Mouse (Mus musculus): ENCODE measurements around the gene Esp22. TPM values are rescaled to one million over a fixed set of nuclear protein-coding genes. Genes with fewer than 3 reads are reported as not detected.
"Not testable (repeated sequence)": the region's sequence is repeated elsewhere in the genome, so short reads cannot be mapped to it uniquely, and the experiment has no call there.

Esp22 gene
- total RNA-seq (2021) (not detected), polyA plus RNA-seq (2012; rRNA removed) (not detected in 2 replicates)
- long read RNA-seq: 0 reads

DNA sequence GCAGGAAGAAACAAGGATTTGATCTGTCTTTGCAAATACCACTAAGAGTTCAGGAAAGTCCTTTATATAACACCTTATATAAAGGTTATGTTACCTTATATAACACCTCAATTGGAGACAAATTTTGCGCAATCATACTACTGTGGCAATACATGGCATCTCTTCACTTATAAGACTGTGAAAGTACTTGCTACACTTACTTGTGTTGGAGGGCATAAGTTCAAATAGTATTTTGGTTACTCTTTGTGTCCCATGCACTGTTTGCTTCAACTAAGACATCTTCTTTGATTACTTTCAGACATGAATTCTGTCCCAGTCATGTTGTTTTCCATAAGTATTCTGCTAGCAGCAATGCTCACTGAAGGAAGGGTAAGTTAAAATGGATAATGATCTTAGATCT is at the start of gene Esp22:
Gene Esp22 (plus strand): TSS at position 301 of the 400 bp plus-strand sequence.
- no peak for DNase-seq

DNA sequence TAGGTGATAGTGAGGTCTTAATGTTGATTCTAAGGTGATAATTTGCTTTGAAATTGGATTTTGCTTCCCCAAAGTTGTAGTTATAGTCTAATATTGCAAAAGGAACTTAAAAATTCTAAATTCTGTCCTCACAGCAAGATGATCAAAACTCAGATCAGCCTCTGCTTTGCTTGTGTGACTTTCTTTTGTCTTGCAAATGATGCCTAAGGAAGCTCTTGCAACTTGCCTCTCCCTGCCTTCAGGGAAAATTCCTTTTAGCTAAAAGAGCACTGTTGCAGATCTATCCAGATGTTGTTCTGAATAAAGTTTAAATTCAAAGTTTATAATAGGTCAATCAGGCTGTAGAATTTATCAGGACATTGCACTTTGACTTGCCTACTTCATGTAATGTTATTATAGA is 31.5 kb upstream of the Esp22 start:
- no peak for DNase-seq

DNA sequence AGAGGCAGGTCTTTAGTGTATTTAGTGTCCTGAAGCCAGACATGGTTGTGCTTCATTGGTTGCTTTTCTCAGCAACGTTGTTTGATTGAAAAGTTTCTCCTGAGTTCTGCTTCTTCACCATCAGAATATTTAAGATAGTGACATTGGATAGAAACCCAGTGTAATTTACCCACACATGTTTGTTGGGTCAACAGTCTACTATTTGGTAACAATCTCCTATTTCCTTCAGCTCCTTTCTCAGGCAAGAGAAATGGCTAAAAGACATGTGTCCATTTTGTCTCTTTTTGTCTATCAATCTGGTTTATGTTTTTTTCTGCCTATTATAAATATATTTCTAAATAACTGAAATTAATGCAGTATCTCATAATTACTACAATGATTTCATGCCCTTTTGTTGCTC is 18.2 kb upstream of the Esp22 start, which contains the start of gene Esp23:
Gene Esp23 (minus strand): TSS at position 101 of the 400 bp plus-strand sequence.
- DNase-seq: no peak

DNA sequence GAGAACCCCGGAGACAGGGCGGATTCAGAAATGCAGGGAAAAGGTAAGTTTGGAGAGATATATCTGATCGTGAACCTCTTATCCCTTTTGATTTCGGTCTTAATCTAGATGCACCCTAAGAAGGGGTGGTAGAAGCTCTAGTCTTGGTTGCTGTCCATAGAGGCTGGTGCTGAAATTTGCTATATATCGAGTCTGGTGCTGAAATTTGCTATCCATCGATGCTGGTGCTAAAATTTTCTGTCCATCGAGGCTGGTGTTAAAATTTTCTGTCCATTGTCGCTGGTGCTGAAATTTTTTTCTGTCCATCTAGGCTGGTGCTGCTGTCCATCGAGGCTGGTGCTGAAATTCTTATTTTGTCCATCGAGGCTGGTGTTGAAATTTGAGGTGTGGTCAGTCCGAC is 12.0 kb downstream of the Esp22 start:
- not testable (repeated sequence) for DNase-seq

DNA sequence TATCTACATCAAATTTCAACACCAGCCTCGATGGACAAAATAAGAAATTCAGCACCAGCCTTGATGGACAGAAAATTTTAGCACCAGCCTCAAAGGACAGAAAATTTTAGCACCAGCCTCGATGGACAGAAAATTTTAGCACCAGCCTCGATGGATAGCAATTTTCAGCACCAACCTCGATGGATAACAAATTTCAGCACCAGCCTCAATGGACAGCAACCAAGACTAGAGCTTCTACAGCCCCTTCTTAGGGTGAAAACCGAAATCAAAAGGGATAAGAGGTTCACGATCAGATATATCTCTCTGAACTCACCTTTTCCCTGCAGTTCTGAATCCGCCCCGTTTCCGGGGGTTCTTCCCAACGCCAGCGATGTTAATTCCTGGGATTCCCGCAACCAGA is 34.0 kb downstream of the Esp22 start:
- DNase-seq: not testable (repeated sequence)

Other genes starting within 250 kb of the Esp22 start
- gene Esp24, start 58.6 kb upstream of the Esp22 start, total RNA-seq (2021): not detected
- not detected in 2 replicates for gene Esp24, start 58.6 kb upstream of the Esp22 start, polyA plus RNA-seq (2012; rRNA removed)
- gene Gm21903, start 52.0 kb upstream of the Esp22 start, total RNA-seq (2021): not detected
- gene Gm21903, start 52.0 kb upstream of the Esp22 start, polyA plus RNA-seq (2012; rRNA removed): not detected in 2 replicates
- gene Esp23, start 18.3 kb upstream of the Esp22 start, total RNA-seq (2021): not detected
- gene Esp23, start 18.3 kb upstream of the Esp22 start, polyA plus RNA-seq (2012; rRNA removed): not detected in 2 replicates